Mouse (Mus musculus): ENCODE measurements at regions not wholly inside any gene's neighbourhood (a gene's known extent, or its start where the extent isn't known, plus 50 kb on each side); places are given as distances from the start of the nearest gene placed in this dataset.

DNA sequence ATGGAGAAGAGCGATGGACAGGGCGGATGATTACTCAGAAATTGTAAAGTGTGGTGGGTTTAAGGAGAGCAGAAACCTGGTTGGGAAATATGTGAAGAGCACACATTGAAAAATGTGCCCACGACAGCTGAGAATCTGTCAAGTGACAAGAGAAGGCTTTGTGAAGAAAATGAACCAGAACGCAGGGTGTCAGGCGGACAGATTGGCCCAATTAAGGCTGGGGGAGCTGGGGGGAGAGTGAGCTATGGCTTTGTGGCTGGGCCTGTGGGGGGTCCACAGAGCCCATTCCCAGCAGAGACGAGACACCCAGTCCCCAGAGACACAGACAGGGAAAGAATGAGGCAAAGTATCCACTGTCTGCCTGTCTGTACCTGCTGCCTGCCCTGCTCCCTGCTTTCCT, 153.3 kb downstream of the Shq1 start:
- no peak for ATAC-seq

DNA sequence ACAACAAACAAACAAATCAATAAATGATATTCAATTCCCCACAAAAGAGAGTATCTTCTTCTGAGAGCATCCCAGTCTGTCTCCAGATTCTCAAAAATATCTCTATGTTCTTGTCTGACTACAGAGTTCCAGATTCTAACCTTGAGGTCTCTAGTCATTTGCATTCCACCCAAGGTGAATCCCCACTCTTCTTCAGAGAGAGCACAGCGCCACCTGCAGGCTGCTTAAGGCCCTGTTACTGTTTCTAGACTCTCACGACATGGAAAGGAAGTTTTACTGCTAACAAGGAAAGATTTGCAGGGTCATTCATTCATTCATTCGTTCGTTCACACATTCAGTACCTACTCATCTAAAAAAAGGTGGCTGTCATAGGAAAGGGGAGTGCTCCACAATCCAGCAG, 158.3 kb downstream of the Shq1 start:
- no peak for ATAC-seq

DNA sequence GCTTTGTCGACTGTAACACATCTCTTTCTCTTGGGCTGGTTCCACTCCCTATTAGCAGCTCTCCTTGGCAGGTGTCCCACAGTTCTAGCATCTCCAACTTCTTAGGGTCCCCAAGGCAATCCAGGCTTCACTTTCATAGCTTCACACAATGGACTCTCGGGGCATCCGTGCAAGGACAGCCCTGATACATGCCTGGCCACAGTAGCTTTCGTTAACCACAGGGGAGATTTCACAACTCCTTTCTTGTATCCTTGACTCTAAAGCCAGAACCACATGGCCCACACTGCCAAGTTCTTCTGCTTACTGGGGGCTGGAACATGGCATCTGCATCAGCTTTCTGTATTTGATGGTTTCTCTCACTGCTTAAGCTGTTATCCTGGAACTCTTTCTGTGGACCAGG, 160.3 kb downstream of the Shq1 start:
- ATAC-seq, result no peak

DNA sequence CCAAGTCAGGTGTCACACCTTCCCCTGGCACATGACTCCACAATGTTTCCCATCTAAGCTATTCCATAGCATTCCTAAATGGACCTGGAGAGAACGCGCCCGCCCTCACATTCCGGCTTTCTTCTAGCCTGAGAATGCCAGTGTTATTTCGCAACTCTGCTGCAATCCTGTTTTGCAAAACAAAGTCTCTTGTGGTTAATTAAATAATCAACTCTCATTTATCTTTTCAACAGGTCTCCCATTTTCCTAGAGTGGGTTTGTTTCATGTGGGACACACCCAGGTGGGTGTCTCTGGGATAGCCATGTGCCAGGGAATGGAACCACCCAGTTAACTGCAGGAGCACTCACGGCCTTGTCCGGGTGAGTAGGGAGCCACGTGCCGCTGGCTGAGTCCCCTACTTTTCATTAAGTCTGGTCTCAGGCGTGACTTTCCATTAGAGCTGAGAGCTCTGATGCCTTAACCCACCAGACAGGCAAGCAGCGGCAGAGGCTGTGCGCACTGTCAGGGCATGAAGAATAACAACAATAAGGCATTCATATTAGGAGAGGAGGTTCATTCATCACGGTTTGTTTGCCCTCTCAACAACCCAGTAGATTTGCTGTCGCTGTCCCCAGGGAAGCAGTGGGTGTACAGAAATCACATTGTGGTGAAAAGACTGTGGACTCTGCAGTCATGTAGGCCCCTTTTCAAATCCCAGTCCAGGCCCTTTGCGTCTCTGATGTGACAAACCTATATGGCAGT, 165.3 kb downstream of the Shq1 start:
- no peak for ATAC-seq

DNA sequence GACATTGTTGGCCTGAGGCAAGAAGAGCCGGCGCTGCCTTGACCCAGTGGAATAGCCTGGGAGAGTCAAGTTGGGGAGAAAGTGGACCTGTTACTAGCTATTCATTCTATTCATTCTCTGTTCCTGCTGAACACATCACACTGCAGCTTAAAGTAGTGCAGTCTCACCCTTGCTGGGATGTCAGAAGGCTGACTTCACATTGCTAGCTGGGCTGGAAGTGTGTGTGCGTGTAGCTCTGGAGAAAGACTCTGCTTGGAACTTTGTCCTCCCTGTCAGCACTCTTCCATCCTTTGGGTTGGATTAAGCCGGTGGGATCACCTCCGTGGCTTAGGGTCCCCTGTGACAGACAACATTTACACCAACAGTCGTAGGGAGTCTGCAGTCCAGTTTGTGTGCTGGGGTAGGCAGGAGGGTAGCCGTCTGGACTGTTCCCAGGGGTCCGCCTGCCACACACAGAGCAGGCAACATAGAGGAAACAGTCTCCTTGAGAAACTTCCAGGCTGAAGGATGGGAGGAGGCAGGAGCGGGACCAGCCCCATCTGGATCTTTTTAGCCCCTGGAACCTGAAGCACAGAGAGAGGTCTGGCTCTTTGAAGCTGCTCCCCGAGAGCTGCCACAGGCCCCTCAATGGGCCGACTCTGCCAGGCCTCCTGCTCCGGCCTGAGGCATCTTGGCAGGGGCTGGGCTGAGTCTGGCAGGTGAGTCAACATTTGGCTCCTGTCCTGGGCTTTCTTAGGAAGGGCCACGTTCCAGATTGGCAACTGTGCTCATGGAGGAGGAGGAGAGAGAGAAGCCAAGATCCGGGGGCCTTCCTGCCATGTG, 167.8 kb downstream of the Shq1 start:
- no peak for ATAC-seq

DNA sequence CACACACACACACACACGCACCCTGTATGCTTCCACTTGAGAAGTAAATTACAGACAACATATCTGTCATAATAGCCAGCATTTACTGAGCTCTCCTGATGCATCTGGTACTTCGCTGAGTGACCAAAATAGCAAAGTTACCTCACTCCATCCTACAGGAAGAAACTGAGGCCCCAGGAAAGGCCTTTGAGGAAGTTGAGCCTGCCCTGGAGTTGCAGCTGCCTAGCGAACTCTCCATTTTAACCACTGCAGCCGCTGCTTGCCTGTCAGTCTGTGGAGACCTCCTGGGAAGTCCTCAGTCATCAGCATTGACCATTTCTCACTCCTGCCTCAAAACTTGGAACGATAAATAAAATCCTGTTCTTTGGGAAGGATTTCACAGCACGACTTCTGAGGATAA, 168.8 kb downstream of the Shq1 start:
- no peak for ATAC-seq

DNA sequence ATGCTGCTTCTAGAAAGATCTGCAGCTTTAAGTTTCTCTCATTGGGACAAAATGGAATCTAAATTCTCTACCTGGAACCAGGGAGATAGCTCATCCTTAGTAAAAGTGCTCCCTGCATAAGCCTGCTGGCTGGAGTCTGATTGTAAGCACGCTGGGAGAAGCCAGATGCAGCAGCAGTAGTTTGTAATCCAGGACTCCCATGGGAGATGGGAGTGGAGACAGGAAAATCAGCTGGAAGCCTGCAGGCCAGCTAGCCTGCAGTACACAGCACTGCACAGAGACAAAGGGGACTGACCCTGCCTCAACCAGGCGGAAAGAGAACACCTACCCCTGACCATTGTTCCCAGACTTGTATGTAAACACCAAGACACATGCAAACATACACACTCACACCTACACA, 170.2 kb downstream of the Shq1 start:
- ATAC-seq, result no peak

DNA sequence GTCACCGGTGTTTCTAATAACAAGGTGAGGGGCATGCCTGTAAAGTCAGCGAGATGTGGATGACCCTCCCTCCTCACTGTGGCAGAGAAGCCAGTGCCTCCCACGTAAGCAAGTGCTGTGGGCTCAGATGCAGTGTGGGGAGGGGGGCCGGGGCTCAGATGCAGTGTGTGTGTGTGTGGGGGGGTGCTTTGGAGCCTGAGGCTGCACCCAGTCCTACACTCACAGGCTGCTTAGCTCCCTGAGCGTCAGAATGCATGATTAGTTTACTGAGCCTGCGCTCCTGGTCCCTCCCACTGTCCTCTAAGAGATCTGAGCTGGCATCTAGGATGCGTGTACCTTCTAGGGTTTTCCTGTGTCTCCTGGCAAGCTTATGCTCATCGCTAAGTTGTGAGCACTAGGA, 170.9 kb downstream of the Shq1 start:
- ATAC-seq, result no peak

DNA sequence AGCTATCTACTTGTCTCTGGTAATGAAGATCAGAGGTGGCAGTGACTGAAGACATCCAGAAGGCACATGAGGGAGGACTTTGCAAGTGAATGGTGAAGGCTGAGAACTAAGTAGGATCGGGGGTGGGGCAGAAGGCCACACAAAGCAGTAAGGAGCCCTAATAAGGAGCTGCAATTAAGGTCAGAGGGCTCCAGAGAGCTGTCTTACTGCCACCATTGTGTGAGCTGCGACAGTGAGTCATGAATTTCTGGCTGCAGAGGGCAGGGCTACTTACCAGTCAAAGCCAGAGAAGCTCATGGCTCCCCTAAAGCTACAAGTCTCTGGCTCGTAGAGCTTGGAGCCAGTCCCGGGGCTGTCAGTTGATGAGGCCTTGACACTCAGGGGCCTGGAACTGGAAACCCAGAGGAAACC, 172.1 kb downstream of the Shq1 start:
- ATAC-seq, result no peak

DNA sequence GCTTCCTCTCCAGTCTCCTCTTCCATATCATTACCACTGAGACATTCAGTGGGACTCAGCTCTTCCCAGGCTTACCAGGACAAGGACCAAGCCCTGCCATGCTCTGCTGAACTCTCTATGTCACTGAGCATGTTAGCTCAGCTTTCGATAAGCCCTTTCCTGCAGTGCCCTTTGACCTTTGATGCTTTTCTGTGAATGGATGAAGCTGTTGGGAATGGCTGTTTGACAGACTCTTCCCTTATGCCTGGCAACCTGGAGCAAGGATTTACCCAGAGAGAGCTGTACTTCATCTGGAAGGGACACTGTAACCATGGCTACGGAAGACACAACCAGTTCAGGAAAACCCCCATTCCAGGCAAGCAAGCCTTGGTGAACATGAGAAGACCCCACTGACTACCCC, 172.8 kb downstream of the Shq1 start:
- no peak for ATAC-seq

DNA sequence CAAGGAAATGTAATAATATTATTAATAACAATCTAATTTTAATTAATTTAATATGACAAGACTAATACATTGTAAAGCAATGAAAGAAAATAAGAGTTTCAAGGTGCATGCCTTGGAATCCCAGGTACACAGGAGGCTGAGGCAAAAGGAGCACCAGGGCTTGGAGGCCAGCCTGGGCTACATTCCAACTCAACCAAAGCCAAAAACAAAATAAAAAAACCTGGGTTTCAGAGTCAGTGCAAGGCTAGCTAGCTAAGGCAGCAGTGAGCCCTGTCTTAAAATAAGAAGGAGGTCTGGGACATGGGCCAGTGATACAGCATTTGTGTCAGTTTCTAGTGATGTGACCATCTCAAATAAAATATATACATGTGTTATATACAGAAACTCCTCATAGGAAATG, 174.8 kb downstream of the Shq1 start:
- ATAC-seq, result no peak

DNA sequence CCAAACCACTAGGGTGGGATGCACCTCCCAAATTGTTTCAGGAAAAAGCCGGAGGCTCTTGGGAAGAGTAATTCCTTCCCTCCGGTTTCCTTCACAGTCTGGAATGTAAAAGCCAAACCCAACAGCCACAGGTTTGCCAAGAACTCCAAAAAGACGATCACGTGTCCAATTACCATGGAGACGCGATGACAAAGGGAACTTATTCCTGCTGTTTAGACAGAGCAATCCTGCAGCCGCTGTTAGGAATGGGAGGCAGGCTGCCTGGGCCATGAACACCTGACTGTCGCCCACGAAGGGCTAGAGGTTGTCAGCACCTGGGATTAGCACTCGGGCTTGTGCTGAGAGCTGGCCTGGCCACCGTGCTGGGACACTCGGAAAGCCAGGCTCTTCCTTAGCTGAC, 175.8 kb downstream of the Shq1 start:
- ATAC-seq, result no peak

DNA sequence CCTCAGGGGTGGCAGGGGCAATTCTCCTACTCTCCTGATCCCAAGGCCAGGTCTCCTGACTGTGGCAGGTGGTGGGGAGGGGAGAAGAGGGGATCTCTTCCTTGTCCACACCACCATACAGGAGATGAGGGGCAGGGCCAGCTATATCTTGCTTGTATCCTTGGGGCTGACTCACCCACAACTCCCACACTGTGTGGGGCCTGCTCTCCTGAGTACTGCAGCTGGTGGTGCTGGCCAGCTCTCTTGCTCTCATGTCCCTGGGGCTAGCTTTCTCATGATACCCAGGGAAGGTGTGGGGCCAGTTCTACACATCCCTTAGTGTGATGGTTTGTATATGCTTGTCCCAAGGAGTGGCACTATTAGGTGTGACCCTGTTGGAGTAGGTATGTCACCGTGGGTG, 177.4 kb downstream of the Shq1 start:
- ATAC-seq, result no peak

DNA sequence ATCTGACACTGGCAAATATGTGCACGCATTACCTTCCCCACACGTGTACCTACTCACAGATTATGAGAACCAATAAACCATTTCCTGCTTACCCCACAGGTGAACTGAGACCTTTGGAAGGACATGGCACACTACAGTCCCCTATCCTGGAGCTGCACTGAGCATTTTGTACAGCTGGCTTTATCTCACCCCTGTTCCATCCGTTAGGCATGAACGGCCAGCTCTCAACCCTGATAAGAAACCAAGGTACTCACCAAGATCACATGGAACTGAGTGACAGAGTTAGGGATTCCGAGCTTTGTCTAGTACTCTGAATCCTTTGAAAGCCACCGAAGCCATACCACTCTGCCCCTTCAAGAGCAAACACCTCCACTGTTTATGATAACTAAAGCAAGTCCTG, 179.1 kb downstream of the Shq1 start:
- ATAC-seq, result no peak

DNA sequence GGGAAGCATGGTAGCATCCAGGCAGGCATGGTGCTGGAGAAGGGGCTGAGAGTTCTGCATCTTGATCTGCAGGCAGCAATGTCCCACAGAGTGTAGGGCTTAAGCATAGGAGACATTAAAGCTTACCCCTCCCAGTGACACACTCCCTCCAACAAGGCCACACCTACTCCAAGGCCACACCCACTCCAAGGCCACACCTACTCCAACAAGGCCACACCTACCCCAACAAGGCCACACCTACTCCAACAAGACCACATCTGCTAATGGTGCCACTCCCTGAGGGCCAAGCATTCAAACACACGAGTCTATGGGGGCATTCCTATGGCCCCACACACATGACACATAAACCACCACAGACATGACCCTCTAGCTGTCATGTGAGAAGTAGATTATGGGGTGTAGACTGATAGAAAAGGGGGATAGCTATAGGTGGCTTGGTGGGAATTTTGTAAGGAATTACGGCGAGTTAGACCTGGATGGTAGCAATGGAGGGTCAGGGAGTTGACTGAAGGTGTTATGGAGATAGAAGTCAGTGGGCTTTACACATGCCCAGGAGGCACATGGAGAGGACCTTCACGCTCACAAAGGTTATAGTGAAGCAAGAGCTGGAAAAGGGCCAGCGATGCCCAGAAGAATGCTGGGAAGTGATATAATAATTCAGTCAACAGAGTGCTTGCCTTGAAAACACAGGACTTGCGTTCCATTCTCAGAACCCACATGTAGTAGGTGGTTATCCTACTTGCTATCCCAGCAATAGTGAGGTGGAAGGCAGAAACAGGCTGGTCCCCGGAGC, 179.8 kb downstream of the Shq1 start:
- no peak for ATAC-seq

DNA sequence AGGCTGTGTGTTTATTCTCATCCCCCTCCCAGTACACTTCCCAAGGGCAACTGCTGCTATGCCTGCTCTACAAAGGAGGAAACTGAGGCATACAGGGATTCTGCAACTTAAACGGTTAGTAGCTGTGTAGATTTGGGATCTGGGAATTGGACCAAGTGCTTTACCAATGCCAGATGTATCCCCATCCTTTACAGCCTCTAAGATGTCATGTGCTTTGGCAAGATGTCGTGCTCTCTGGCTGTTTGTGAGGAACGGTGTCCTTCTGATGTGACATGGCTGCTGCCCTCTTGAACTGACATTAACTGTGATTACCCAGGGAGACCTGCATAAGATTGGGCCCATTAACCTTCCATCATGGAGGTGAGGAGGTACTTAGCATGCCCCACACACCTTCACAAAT, 187.1 kb downstream of the Shq1 start:
- no peak for ATAC-seq

DNA sequence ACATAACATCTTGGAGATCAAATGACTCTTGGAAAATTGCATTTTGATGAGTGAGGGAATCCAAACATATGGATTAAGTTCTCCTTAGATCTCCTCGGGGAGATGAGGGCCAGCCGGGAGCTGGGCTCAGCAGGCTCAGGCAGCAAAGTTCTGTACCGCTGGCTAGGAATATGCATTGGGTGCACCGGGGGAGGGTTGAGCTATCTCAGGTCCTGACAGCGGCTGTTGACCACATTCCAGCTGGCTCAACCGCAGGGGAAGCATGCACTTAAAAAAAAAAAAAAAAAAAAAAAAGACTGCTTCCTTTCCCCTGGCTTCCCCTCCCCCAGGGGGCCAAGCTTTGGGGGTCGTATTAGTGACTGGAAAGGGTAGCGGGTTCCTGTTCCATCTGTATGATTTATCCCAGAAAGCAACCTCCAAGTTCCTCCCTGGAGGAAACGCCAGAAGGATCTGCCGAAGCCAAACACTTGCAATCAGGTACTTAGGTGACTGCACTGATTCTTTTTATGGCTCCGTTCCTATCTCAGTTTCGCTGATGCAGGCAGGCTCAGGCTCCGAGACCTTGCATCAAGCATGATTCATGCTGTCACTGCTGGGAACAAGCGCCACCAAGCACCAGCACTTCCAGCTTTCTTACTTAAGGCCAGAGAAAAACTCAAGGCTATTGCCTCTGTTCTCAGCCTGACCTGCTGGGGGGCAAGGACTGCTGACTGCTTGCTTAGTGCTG, 187.7 kb downstream of the Shq1 start:
- no peak for ATAC-seq

DNA sequence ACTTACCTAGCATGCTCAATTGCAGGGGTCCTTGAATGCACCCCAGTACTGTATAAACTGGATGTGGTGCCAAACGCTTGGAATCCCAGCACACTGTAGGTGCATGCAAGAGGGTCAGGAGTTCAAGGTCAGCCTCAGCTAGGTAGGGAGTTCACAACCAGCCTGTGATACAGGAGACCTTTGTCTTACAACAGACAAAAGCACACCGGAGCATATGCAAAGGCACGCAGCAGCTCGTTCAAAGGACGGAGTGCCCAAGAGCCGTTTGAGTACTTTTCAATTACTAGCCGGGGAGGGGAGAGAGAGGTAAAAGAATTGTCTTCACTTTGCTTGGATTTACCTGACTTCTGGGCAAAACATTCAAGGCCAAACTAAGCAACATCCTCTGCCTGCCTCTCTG, 188.4 kb downstream of the Shq1 start:
- ATAC-seq, result no peak

DNA sequence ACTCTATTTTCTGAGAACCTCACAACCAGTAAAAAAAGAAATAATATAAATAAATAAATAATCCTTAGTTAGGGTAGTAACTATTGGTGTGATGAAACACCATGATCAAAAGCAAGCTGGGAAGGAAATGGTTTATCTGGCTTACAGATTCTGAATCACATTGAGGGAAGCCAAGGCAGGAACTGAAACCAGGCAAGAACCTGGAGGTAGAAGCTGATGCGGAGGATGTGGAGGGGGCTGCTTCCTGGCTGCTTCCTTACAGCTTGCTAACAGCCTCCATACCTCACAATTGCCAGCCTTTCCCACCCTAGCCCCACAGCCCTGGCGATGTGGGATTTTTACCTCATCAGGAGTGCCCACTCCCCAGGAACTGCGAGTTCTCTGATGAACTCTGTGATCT, 190.4 kb downstream of the Shq1 start:
- no peak for ATAC-seq

DNA sequence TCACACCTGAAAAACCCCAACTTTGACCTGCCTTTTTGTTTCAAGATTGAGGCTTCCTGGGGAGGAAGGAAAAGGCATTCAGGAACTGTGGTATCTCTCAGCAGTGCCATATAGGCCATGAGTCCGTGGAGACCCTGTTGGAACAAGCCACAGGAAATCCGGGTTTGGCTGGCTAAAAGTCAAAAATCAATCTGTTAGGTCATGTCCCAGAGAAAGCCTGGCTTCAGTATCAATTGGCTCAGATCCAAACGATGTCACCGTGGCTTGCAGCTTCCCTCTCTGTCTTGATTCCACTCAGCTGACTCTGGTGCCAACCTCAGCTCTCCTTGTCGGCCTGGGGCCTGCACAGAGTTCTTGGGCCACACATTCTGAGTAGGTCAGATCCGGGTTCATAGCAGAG, 191.1 kb downstream of the Shq1 start:
- ATAC-seq, result no peak

DNA sequence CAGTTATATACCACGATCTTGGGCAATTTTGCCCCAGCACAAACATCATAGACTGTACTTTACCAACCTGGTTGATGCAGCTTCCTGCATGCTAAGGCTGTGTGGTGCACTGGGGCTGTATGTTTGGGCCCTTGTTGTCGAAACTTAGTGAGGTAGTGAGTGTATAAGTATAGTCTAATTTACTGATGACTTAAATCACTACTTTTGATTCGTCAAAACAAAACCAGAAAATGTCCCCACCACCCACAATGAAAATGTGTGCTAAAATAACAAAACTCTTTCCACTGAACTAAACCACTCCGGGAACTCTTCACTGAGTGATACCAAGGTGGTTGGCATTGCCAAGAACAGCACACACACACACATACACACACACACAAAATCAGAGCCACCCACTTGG, 191.5 kb downstream of the Shq1 start:
- no peak for ATAC-seq

DNA sequence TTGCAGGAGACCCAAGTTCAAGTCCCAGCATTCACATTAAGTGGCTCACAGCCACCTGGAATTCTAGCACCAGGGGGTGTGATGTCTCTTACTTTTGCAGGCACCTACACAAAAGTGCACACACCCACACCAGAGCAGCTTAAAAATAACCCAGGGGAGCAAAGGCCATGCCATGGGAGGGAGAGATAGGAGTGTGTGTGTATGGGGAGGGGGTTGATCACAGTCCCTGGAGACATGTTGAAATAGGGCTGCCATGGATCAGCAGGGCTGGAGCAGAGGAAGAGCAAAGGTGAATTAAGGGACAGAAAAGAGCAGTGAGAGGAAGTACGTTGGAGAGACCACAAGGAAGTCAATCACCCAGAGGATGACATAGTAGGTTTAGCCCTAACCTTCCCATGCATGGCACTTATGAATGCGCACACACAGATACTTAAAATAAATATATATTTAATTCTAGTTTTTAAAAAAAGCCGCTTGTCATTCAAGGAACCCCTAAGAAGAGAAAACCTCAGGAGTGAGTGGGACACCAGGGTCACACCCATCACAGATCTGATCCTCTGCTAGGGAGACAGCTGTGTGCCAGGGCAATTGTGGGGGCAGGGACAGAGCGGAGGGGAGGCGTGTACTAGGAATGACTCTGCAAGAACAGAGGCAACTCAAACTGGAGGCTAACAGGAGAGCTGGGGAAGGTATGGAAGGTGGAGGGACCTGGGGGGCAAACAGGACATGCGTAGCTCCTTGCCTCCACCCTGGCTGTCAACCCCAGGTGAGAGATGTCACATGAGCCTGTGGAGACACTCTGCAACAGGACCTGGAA, 189.5 kb upstream of the Rybp start:
- ATAC-seq, result no peak
